Mouse (Mus musculus) liver, adult 2 months (tissue): ENCODE measurements around the gene Msh6.

ENCODE experiments used
- CTCF ChIP-seq: fragments of 200-500 bp; IDR thresholded peaks from 2 replicates; pipeline ENCODE4 v1.5.1; 2011; ENCODE audit warnings: low read depth, low read length, control low read depth
- POLR2A ChIP-seq: fragments of 200-500 bp; IDR thresholded peaks from 2 replicates; pipeline ENCODE4 v1.6.1; 2011; ENCODE audit warnings: low read length, control low read depth; ENCODE audit not compliant: insufficient read depth; ENCODE audit errors: extremely low read depth

- TF ChIP-seq CTCF (no peak), POLR2A (no peak)
These were observed 49.1 kb downstream of the Msh6 start for GRCm38 (mm10) chr17:88023924-88024323.
